Mouse (Mus musculus) frontal cortex, postnatal 10 days (tissue): ENCODE data around the gene St6galnac1.
"Not testable (repeated sequence)": the region's sequence is repeated elsewhere in the genome, so short reads cannot be mapped to it uniquely, and the experiment has no call there.

Experiments used
- DNase-seq, 2 experiments: peaks; one replicate each; pipeline ENCODE4 v3.0.0; 2022; ENCODE audit warnings: low spot score in 2 of 2, mixed read lengths in 1 of 2

Gene St6galnac1

DNA sequence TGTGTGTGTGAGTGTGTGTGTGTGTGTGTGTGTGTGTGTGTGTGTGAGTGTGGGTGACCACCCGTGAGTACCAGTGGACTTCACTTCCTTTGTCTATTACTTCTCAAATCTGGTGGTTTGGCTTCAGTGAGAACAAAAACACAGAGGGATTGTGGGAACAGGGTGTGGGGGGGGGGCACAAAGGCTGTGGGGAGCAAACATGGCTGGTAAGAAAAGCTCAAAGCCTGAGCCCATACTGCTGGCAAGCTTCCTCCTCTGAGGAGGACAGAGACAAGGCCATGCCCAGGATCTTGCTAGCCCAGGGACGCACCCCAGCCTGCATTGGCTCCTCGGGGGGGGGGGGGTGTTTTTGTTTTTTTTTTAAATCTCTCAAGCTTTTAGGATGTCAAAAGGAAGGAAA is 32.2 kb upstream of the St6galnac1 start:
- no peak for DNase-seq

DNA sequence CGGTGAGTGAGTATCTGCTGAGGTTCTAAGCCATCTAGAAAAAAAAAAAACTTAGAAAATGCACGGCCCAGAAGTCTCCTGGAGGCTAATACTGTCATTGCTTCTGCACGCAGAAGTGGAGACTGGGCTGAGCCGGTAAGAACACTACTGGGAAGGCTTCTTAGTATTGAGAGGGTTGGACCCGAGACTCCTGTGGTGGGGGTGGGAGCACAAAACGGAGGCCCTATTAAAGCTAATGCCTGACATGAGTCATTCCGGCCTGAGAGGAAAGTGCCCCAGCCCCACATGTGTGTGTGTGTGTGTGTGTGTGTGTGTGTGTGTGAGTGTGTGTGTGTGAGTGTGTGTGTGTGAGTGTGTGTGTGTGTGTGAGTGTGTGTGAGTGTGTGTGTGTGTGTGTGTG is 31.8 kb upstream of the St6galnac1 start:
- DNase-seq, result no peak

DNA sequence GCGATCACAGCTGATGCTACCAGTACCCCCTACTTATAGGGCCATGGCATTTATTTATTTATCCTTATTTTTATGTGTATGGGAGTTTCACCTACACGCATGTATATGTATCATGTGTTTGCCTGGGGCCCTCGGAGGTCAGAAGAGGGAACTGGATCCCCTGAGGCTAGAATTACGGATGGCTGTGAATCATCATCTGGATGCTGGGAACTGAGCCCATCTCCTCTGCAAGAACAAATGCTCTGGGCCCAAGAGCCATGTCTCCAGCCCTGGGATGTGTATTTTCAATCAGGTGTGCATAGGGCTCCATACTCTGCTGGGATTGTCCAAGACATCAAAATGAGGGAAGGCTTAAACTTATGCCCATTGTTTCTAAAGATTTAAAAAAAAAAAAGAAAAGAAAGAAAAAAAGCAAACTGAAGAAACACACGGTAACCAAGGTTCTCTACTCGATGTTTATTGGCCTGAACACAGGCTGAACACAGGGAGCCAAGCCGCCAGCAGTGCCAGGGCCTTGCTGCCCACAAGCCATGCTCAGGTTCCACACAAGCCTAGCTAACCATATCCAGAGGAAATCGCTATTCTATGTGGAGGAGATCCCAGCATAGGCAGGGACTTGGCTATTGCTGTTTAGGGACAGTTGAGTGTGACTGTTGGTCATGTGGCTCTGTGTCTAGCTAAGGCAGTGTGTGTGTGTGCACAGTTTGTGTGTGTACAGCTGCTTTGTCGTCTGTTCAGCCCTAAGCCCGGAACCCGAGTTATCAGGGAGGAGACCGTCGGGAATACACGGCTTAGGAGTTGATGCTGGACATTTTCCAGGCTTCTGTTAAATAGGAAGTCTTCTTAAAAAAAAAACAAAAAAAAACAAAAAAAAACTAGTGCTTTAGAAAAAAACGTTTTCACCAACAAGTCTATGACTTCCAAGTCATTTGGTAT is 31.1 kb upstream of the St6galnac1 start:
- DNase-seq, result no peak

DNA sequence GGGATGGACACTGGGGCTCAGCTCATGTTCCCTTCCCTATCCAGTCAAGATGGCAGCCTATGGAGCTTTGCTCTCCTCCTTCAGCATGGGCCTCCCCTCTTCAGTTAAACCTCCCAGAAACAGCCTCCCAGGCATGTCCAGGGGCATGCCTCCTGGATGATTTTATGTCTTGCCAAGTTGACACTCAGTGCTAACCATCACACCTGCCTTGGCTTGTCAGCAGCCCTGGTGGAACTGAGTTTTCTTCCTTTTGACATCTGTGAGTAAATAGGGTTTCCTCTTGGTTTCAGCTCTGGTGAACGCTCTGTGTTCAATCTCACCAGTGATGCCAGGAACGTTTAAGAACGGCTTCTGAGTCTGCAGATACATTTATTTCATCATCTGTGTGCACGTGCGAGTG is 27.4 kb upstream of the St6galnac1 start:
- DNase-seq, result no peak

DNA sequence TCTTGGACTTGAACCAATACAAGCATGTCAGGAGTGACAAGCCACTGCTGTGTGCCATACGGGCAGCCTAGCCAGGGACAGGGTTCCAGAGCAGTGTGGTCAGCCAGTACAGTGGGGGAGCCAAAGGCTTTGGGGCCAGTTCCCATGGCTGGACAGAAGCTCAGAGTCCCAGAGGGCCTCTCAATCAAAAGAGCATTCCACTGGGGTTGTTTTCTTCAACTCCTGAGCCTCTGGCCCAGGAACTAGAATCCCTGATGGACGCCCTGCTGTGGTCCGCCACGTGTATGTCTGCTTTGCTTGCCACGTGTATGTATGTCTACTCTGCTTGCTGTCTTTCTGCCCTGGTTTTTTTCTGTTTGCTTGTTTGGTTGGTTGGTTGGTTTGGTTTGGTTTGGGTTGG is 25.8 kb upstream of the St6galnac1 start:
- no peak for DNase-seq

DNA sequence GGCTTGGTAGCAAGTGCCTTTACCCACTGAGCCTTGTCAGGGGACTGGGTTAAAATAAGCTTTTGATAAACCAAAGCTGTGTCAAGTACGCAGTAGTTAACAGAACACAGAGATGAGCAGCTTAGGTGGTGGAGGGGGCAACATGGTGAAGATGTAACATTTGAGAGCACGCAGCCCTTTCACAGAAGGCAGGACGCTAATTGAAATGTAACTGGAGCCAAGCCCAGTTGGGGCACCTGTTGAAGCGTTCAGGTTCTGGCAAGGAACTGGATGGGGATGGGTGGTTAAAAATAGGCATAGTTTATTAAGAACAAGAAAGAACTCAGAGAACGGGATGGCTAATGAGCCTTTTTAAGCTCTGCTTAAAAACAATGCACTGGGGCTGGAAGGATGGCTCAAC is 24.1 kb upstream of the St6galnac1 start:
- no peak for DNase-seq

DNA sequence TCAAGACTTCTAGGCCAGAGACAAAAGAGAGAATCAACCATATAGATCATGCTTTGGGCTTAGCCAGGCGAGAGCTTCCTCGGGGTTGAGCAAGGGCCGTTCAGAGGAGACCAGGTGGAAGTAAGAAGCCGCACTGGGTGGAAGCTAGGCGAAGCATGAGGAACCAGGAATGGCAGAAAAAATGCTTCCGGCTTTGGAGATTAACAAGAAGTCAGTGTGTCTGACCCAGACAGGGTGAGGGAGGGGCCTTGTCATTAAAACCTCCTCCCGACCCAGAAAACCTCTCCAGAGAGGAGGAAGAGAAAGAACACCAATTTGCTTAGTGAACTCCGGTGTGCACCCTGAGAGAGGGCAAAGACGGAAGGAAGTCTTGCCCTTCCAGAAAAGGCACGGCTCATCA is 8.9 kb upstream of the St6galnac1 start:
- DNase-seq, result no peak

DNA sequence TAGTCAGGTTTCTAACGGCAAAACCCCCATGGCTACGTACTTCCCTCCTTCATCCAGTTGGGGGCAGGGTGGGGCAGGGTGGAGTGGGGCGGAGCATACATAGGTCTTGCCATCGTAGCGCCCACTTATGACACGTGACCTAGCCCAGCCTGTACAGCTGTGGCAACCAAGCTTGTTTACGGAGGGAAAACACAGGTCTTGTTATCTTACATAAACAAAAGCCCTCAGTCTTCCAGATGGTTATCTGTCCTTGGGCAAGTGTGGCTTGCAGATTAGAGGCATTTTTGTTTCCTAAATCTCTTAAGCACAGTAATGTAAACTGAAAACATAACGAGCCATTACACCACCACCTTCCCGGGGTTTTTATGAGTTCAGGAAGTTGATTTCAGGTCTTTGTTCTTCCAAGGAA is 7.4 kb upstream of the St6galnac1 start:
- DNase-seq, result no peak

DNA sequence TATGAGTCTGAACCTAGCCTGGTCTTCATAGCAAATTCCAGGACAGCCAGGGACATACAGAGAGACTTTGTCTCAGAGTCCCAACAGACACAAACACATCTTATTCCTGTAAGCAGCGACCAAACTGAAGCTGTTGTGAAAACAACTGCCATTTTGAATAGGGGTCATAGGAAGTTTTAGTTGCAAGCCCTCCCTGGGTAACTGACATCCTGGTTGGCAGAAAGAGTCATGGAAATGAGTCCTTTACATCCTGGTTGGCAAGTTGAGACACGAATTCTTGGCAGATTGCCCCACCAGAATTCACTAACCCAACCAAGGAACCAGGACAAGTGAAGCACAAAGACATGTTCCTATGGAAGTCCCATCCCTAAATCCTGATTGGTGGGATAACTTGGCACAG is 2.1 kb downstream of the St6galnac1 start:
- no peak for DNase-seq

DNA sequence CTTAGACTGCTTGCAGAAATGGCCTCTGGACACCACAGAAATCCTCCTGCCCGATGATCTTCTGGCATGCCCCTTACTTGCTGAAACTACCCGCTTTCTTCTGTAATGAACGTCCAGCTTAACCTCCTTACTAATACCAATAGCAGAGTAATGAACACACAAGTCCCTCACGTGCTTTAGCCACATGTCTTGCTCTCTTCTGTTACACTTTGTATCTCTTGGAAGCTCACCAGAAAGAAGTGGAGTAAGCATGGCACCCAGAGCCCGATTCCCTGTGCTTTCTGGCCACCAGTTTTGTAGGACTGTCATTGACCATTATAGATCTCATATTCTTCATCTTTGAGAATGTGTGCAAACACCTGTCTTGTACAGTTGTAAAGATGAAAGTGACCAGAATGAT is 5.4 kb downstream of the St6galnac1 start:
- DNase-seq, result no peak

DNA sequence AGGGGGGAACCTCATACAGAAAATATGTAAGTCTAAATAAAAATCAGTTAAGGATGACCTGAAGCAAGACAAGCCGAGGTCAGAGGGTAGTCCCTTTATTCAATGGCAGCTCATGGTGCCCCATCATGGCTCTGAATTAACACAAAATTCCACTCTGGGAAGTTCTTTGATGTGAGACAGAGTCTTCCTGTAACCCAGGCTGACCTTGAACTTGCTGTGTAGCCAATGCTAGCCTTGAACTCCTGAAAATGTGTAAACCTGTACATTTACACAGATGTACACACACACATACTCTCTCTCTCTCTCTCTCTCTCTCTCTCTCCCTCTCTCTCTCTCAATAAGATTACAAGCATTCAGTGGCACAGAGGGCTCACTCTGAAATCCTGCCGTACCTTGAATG is 10.4 kb downstream of the St6galnac1 start:
- DNase-seq, result no peak

DNA sequence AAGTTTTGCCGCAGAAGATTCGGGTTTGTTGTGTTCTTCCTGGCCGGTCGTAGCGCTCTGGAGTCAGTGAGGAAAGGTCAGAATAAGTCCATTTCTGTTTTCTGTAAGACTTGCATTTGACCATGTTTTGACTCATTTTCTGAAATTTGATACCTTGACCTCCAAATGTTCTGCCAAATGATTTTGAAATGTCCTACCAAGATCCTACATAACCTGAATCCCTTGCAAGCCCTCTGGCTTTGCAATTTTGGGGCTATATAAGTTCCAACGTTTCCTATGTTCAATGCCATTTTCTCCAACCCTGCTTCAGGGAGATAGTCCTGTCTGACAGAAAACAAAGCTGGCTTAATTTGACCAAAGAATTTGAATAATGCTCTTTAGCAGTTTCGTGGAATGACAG is 11.0 kb downstream of the St6galnac1 start:
- no peak for DNase-seq

DNA sequence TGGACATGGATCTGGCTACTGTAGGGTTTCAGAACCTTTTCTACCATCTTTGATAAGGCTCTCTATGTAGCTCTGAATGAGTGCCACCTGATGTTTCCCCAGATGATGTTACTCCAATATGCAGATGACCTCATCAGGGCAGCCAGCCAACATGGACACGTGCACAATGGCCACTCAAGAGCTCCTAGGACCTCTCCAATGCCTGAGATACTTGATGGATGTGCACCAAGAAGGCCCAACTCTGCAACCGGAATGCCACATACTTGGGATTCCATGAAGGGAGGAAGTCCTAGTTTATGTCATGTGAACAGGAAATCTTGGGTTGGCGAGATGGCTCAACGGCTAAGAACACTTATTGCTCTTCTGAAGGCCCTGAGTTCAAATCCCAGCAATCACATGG is 20.1 kb downstream of the St6galnac1 start:
- DNase-seq, result no peak

DNA sequence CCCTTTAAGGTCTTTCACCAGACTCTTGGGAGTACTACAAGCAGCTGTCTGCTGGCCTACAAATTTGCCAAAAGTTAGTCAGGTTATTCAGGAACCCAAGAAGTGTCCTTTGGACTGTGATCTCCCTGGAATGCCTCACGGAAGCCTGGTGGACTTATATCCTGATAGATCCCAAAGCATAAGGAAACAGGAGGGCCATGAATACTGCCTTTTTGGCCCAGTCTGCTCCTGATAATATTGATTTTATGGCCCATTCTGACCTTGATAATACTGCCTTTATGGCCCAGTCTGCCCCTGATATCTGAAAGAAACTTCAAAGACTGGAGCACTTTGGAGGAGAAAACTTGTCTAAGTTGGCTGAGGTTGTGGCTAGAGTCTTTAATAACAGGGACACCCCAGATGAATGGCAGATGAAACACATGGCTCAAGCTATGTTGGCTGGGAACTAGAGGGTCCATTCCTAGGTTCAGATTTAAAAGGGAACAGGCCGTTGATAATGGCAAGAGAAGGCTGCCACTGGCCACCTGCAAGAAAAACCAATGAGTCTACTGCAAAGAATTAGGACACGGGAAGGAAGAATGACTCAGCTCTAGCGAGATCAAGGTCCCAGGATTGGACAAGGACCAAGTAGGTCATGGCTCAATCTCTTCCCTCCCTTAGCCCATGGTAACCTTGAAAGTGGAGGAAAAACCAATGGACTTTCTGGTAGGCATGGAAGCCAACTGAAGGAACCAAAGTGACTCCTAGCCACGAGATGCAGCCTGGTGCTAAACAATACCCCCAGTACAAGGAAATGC is 21.4 kb downstream of the St6galnac1 start:
- DNase-seq, result no peak

DNA sequence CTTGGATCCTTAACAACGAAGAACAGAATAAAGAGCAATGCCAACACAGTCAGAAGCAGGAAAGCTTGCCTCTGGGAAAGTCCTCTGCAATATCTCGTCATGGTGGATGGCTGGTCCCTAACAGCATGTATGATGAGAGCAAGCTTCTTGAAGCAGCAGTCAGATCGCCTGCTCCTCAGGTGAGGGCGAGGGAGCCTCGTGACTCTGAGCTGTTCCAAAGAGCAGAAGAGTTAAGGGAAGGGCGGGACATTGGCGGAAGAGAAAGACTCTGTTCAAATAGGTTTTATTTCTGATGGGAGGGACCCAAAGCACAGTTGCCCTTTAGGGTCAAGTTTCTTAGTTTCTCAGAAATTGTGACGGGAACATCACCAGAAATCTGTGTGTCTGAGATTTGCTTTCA is 25.6 kb downstream of the St6galnac1 start:
- DNase-seq, result no peak

DNA sequence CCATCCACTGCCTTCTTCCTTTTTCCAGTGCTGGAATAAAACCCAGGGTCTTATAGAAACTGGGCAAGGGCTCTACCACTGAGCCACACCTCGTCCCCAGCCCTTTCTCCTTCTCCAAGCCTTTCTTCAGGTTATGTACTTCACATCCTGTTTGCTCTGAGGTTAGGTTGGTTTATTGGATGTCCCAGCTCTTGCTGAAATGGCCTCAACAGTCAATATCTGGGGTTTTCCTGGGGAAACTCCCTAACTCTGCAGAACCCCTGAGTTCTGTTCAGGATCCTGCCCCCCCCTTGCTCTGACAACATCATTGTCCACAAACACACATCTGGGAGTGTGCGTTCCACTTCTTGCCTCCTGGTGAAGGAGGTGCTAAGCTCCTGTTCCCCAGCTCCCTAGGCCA is 26.6 kb downstream of the St6galnac1 start:
- not testable (repeated sequence) for DNase-seq

DNA sequence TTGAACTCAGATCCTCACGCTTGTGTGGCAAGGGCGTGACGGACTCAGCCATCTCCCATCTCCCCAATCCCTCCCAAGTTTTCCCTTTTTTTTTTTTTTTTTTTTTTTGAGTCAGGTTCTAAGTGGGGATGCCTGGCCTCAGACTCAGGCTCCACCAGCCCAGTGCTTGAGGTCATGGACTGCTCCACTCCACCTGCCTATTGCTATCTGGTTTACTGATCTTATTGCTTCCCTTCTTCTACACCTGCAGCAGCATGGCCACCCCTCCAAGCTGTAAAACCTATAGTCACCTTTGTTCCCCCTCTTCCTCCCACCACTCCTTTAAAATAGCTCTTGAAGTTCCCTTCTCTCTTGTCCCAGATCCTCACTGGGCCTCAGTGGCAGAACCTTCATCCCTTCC is 28.5 kb downstream of the St6galnac1 start:
- not testable (repeated sequence) for DNase-seq

DNA sequence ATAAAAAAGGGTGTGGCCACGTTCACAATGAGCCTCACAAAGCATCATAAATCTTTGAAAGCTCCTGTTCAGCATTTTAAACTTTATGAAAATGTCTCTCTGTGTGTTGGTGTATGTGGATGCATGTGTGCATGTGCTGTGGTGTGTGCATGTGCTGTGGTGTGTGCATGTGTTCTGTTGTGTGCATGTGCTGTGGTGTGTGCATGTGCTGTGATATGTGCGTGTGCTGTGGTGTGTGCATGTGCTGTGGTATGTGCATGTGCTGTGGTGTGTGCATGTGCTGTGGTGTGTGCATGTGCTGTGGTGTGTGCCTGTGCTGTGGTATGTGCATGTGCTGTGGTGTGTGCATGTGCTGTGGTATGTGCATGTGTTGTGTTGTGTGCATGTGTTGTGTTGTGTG is 29.9 kb downstream of the St6galnac1 start:
- DNase-seq, result not testable (repeated sequence)

DNA sequence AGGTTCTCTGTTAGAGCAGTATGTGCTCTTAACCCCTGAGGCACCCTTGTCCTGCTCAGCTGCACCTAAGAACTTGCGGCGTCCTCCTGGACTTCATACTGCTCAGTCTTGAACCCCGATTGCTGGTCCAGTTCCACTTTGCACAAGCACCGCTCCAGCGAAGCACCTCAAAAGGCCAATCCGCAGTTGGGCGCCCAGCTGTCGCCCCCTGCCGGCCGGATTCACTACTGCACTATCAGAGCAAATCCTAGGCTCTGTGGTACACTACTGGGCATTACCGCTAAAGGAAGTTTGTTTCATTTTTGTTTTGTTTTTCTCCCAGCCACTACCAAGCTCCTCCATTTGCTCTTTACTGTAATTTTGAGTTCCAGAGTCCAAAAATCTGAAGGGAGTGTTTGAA is 36.9 kb downstream of the St6galnac1 start:
- no peak for DNase-seq

DNA sequence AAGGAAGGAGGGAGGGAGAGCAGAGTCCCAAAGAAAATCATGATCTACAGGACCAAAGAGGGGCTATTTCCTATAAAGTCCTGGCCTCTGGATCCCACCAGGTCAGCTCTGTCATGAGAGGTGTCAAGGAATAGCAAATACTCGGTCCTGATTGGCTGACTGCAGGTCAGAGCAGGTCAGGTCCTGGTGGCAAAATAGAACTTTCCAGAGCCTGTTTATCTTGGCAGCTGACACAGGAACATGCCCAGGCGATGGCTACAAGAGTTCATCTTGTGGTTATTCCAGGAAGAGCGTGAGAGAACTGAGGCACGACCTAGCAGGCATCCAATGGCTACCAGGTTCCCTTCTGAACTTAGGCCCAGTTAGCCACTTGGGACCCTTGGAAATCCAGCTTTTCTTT is 42.8 kb downstream of the St6galnac1 start:
- DNase-seq, result no peak

DNA sequence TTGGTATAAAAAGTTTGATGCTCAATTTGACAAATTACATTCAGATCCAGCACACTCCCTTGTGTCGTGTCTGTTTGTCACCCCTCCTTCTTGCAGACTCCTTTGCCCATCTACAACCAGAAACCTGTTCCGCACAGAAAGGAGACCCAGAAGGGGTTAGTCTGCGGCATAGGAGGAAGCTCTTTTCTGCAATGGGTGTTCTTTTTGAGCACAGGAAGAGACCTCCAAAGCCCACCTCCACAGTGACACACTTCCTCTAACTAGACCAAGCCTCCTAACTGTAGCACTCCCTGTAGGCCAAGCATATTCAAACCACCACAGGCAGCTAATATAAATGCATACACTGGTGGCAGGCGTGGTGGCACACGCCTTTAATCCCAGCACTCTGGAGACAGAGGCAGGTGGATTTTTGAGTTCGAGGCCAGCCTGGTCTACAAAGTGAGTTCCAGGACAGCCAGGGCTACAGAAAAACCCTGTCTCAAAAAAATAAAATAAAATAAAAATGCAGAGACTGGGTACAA is 44.2 kb downstream of the St6galnac1 start:
- DNase-seq, result not testable (repeated sequence)

DNA sequence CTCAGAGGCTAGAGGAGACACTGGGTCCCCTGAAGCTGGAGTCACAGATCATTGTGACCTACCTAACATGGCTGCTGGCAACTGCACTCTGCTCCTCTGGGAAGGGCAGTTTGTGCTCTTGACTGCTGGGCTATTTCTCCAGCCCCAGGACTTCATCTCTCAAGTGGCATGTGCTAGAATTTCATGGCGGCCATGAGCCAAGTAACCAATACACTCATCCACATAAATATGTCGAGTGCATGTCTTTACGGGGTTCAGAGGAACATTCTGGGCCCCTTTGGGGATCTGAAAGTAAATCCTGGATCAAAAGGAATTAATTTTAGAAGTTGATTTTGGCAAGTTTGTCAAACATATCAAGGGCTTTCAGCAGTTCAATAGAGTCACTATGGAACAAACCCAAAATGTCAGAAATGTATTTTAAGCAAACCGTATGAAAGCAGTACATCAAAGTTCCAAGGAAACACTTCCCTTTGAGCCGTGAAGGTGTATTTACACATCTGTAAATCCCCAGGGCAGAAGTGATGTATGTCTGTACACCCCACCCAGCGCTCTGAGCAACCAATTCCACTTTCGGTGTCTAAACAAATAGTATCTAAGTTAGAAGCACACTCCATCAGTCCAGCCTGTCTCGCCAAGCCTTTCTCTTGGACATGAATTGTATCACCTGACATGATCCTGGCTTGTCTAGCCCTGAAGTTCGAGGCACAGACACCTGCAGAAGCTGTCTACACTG is 45.9 kb downstream of the St6galnac1 start:
- no peak for DNase-seq
